Mouse (Mus musculus): ENCODE measurements at regions not wholly inside any gene's neighbourhood (a gene's known extent, or its start where the extent isn't known, plus 50 kb on each side); places are given as distances from the start of the nearest gene placed in this dataset.

DNA sequence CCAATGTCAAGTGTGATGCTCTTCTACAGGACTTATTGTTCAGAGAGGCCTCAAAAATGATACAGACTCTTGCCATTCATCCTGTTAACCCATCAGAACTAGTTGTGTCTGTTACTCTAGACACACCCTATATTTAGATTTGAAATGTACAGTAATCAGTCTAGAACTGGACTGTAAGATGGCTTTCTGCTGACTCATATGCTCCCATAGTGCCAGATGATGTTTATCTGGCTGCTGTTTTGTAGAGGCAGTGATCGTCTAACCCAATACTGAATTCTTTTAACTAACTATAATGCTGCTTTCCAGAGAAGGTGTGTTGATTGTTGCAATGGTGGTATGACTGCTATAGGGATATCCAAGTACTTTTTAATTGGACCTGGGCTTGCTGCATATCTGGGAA, 185.9 kb upstream of the Npsr1 start:
- Histone ChIP-seq H3K4me1 (ENCODE audit: control insufficient read depth, insufficient read depth, low read length) (no peaks in the 10 kb centered on the region), H3K27me3 (ENCODE audit: control insufficient read depth, insufficient read depth, low read length) (no peaks in the 10 kb centered on the region), H3K9me3 (ENCODE audit: control insufficient read depth, low read length) (no peaks in the 10 kb centered on the region), H3K4me3 (replicated peaks; ENCODE audit: low read depth, low read length) (no peak overlapping the region), H3K9ac (replicated peaks; ENCODE audit: low read length) (no peak overlapping the region), H3K36me3 (ENCODE audit: control insufficient read depth, insufficient read depth, low read length) (no peaks in the 10 kb centered on the region), H3K4me2 (ENCODE audit: low read length) (no peak overlapping the region), H3K27ac (replicated peaks; ENCODE audit: low read depth, low read length) (no peak overlapping the region)
- ATAC-seq (ENCODE audit: low FRiP score, low TSS enrichment) (no peak), DNase-seq (no peak)
- 94% methylated on average over 1 of the region's 1 CpGs for WGBS

DNA sequence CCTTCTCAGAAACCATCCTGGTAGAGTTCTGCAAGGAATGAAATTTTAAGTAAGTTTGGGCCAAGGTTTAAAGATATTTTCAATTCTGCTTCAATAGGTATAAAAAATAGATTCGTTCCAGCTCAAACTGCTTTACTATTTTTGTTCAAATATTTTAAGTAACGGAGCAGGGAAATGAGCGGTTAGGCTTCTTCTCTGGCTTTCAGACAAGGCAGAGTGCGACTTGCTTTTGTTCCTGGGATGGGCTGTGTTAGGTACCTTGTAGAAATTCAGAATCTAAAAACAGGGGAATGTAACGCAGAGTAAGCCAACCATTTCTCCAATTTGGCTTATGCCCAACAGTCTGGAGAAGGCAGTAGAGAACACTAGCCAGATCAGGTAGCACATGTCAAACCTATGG, 180.5 kb upstream of the Npsr1 start:
- no peak overlapping the region for H3K4me2 ChIP-seq (ENCODE audit: low read length)
- H3K9me3 ChIP-seq (ENCODE audit: control insufficient read depth, low read length) = no peaks in the 10 kb centered on the region
- DNase-seq (no peak), ATAC-seq (ENCODE audit: low FRiP score, low TSS enrichment) (no peak)
- H3K27me3 ChIP-seq (ENCODE audit: control insufficient read depth, insufficient read depth, low read length) = no peaks in the 10 kb centered on the region
- H3K36me3 ChIP-seq (ENCODE audit: control insufficient read depth, insufficient read depth, low read length) = no peaks in the 10 kb centered on the region
- H3K9ac ChIP-seq (replicated peaks; ENCODE audit: low read length) = no peak overlapping the region
- no peak overlapping the region for H3K4me3 ChIP-seq (replicated peaks; ENCODE audit: low read depth, low read length)
- H3K4me1 ChIP-seq (ENCODE audit: control insufficient read depth, insufficient read depth, low read length) = 0 out of 2 replicates have a peak, but pooled peaks cover 2% of the 10 kb centered on the region
- H3K27ac ChIP-seq (replicated peaks; ENCODE audit: low read depth, low read length) = no peak overlapping the region
- WGBS = 95% methylated on average over 5 of the region's 5 CpGs

DNA sequence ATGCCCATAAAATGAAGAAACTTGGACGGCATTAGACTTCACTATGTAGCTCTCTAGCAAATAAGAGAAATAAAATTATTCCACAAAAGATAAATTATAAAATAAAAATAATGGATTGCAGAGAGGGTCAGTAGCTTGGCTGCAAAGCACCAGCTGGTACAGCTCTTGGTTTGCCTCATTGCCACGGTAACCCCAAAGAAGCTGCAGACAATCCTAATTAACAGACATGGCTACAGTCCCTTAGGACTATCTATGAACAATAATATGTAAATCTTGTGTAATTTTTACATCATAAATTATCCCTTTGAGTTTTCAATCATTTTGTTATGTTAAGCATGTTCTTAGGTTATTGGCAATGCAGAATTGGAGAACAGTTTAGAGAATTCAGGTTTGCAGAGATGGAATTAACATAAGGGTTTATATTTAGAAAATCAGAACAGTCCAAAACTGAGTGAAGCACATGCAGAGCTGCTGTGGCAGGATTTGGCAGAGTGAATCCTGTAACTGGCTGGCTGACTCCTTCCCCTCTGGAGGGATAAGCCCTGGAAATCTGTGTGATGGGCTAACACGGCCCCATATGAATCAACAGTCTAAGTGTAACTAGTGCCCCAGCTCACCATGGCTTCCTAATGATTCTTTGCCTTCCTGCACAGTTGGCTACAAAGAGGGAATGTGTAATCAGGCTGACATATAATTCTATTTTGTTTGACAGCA, 178.4 kb upstream of the Npsr1 start:
- 52% methylated on average over 3 of the region's 3 CpGs for WGBS
- ATAC-seq (ENCODE audit: low FRiP score, low TSS enrichment) = peak; percentile 85
- 0 out of 2 replicates have a peak, but pooled peaks cover 2% of the 10 kb centered on the region for H3K4me1 ChIP-seq (ENCODE audit: control insufficient read depth, insufficient read depth, low read length)

DNA sequence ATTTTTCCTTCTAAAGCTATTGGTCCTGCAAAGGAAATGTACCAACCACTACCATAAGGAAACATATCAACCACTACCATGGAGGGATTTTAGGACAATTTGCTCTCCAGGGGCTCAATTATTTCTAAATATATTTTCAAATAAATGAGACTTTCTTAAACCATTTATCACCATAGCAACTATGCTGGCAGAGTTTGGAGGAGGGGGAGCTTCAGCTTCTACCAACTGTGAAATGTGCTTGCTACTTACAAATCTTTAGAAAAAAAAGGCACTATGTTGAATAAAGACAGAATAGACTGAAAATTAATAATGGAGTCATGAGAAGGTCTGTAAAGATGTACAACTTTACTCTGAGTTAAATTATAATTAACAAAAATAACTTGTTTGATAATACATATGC, 165.6 kb upstream of the Npsr1 start:
- no peak overlapping the region for H3K4me2 ChIP-seq (ENCODE audit: low read length)
- DNase-seq = peak; percentile 25
- no peak overlapping the region for H3K4me3 ChIP-seq (replicated peaks; ENCODE audit: low read depth, low read length)
- no peaks in the 10 kb centered on the region for H3K36me3 ChIP-seq (ENCODE audit: control insufficient read depth, insufficient read depth, low read length)
- H3K9me3 ChIP-seq (ENCODE audit: control insufficient read depth, low read length) = no peaks in the 10 kb centered on the region
- no peak overlapping the region for H3K27ac ChIP-seq (replicated peaks; ENCODE audit: low read depth, low read length)
- no peaks in the 10 kb centered on the region for H3K4me1 ChIP-seq (ENCODE audit: control insufficient read depth, insufficient read depth, low read length)
- no peaks in the 10 kb centered on the region for H3K27me3 ChIP-seq (ENCODE audit: control insufficient read depth, insufficient read depth, low read length)
- no peak for ATAC-seq (ENCODE audit: low FRiP score, low TSS enrichment)
- no peak overlapping the region for H3K9ac ChIP-seq (replicated peaks; ENCODE audit: low read length)

More for the DNA sequence above, 178.4 kb upstream of the Npsr1 start:
- DNase-seq = peak; percentile 51
- H3K27me3 ChIP-seq (ENCODE audit: control insufficient read depth, insufficient read depth, low read length) = no peaks in the 10 kb centered on the region
- H3K4me2 ChIP-seq (ENCODE audit: low read length) = no peak overlapping the region
- H3K9ac ChIP-seq (replicated peaks; ENCODE audit: low read length) = no peak overlapping the region
- no peak overlapping the region for H3K4me3 ChIP-seq (replicated peaks; ENCODE audit: low read depth, low read length)
- no peaks in the 10 kb centered on the region for H3K9me3 ChIP-seq (ENCODE audit: control insufficient read depth, low read length)
- H3K36me3 ChIP-seq (ENCODE audit: control insufficient read depth, insufficient read depth, low read length) = no peaks in the 10 kb centered on the region
- 0 out of 2 replicates have a peak overlapping the region, but pooled peaks have one; percentile 49 for H3K27ac ChIP-seq (replicated peaks; ENCODE audit: low read depth, low read length)

DNA sequence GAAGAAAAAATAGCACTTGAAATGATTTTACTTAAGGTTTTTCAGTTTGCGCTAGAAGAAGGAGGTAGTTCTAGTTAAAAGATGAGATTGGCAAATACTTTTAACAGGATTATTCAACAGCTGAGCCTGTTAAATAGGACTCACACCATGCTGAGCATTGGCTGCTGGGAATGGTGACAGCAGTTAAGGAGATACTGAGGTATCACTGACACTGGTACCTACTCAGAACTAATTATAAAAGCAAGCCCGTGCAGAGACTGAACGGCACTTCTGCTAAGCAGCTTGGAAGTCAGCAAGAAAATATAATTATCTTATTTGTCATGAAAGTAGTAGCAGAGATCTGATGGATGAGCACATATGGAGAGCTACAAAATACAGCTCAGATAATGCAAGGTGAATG, 163.5 kb upstream of the Npsr1 start:
- no peaks in the 10 kb centered on the region for H3K36me3 ChIP-seq (ENCODE audit: control insufficient read depth, insufficient read depth, low read length)
- no peak overlapping the region for H3K27ac ChIP-seq (replicated peaks; ENCODE audit: low read depth, low read length)
- no peak; the same call in 1 of the 2 replicates for ATAC-seq (ENCODE audit: low FRiP score, low TSS enrichment)
- DNase-seq = no peak
- no peaks in the 10 kb centered on the region for H3K9me3 ChIP-seq (ENCODE audit: control insufficient read depth, low read length)
- 71% methylated on average over 3 of the region's 3 CpGs for WGBS
- no peak overlapping the region for H3K4me3 ChIP-seq (replicated peaks; ENCODE audit: low read depth, low read length)
- H3K27me3 ChIP-seq (ENCODE audit: control insufficient read depth, insufficient read depth, low read length) = no peaks in the 10 kb centered on the region
- H3K4me2 ChIP-seq (ENCODE audit: low read length) = no peak overlapping the region
- H3K4me1 ChIP-seq (ENCODE audit: control insufficient read depth, insufficient read depth, low read length) = no peaks in the 10 kb centered on the region
- H3K9ac ChIP-seq (replicated peaks; ENCODE audit: low read length) = no peak overlapping the region

DNA sequence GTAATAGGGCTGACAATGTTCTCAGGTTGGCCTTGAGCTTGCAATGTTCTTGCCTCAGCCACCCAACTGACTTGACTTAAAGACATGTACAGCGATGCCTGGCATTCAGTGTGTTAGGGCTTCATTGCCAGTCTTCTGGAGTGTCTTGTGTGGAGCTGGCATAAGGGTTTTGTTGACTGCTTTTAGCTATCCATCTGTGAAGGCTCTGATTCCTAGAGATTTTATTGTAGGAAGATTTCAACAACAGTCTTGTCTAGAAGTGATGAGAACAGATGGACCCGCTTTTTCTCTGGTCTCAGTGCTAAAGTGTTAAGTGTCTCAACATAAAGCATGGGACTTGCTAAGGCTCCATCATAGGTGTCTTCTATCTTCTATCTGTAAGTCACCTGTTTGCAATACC, 145.3 kb upstream of the Npsr1 start:
- H3K4me1 ChIP-seq (ENCODE audit: control insufficient read depth, insufficient read depth, low read length) = no peaks in the 10 kb centered on the region
- H3K9ac ChIP-seq (replicated peaks; ENCODE audit: low read length) = no peak overlapping the region
- H3K4me2 ChIP-seq (ENCODE audit: low read length) = no peak overlapping the region
- H3K4me3 ChIP-seq (replicated peaks; ENCODE audit: low read depth, low read length) = no peak overlapping the region
- no peaks in the 10 kb centered on the region for H3K9me3 ChIP-seq (ENCODE audit: control insufficient read depth, low read length)
- H3K27me3 ChIP-seq (ENCODE audit: control insufficient read depth, insufficient read depth, low read length) = no peaks in the 10 kb centered on the region
- no peaks in the 10 kb centered on the region for H3K36me3 ChIP-seq (ENCODE audit: control insufficient read depth, insufficient read depth, low read length)
- ATAC-seq (ENCODE audit: low FRiP score, low TSS enrichment) (no peak), DNase-seq (no peak)
- H3K27ac ChIP-seq (replicated peaks; ENCODE audit: low read depth, low read length) = no peak overlapping the region
- 93% methylated on average over 2 of the region's 2 CpGs for WGBS

DNA sequence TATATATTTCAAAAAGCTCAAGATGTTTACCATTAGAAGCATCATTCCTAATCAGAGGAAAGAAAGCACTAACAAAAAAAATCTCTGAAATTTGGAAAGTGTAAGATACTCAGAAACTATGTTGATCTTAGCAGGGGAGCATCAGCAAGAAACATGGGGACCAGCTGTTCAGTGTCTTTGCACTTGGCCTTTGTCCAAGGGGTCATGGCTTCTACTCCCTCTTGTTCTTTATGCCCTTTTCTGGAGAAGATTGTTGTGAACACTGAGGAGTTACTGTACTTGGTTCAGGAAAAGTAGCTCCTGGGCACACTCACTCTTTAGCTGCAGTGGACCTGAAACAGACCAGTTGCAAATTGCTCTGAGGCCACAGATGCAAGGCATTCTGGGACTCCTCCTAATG, 141.2 kb upstream of the Npsr1 start:
- ATAC-seq (ENCODE audit: low FRiP score, low TSS enrichment) (no peak), DNase-seq (no peak)
- Histone ChIP-seq H3K9me3 (ENCODE audit: control insufficient read depth, low read length) (no peaks in the 10 kb centered on the region), H3K27ac (replicated peaks; ENCODE audit: low read depth, low read length) (no peak overlapping the region), H3K36me3 (ENCODE audit: control insufficient read depth, insufficient read depth, low read length) (no peaks in the 10 kb centered on the region), H3K4me1 (ENCODE audit: control insufficient read depth, insufficient read depth, low read length) (no peaks in the 10 kb centered on the region), H3K4me3 (replicated peaks; ENCODE audit: low read depth, low read length) (no peak overlapping the region), H3K4me2 (ENCODE audit: low read length) (no peak overlapping the region), H3K27me3 (ENCODE audit: control insufficient read depth, insufficient read depth, low read length) (no peaks in the 10 kb centered on the region), H3K9ac (replicated peaks; ENCODE audit: low read length) (no peak overlapping the region)

DNA sequence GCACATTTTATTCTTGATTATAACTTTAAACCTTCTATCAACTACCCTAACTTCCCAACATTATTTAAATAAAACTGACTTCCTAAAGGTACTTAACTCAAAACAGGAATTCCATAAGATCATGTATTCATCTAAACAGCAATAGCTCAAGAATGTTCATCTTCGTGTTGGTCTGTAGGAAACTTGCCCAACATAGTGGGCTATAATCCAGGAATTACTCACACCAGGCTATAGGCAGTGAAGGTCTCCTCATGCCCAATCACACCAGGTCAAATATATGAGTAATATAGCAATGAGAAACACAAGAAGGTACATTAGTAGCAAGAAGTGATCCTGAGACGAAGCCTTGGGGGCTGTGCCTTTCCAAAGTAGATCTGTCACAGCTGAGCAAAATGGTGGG, 128.1 kb upstream of the Npsr1 start:
- H3K27ac ChIP-seq (replicated peaks; ENCODE audit: low read depth, low read length) = no peak overlapping the region
- no peak for ATAC-seq (ENCODE audit: low FRiP score, low TSS enrichment)

DNA sequence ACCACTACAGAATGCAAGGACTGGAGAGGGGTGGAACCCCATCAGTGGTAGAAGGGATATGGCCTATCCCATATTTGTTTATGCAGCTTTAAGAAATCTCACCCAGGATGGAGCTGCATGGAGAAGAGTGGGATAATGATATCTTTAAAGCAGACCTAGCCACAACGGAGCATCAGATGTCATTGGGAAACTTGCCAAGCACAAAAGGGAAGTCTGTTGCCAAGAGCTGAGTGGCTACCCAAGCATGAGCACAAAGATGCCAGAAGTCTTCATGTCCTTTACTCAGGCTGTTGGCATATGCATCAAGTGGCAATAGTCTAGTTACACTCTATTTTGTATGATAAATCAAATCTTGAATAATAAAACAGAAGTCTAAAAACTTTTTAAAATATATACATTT, 124.6 kb upstream of the Npsr1 start:
- WGBS = 63% methylated on average over 1 of the region's 1 CpGs
- H3K9ac ChIP-seq (replicated peaks; ENCODE audit: low read length) = no peak overlapping the region

More for the DNA sequence above, 128.1 kb upstream of the Npsr1 start:
- no peaks in the 10 kb centered on the region for H3K36me3 ChIP-seq (ENCODE audit: control insufficient read depth, insufficient read depth, low read length)
- no peak overlapping the region for H3K4me3 ChIP-seq (replicated peaks; ENCODE audit: low read depth, low read length)
- H3K4me2 ChIP-seq (ENCODE audit: low read length) = no peak overlapping the region
- DNase-seq = no peak
- WGBS = 86% methylated on average over 2 of the region's 2 CpGs
- no peak overlapping the region for H3K9ac ChIP-seq (replicated peaks; ENCODE audit: low read length)
- no peaks in the 10 kb centered on the region for H3K9me3 ChIP-seq (ENCODE audit: control insufficient read depth, low read length)
- H3K4me1 ChIP-seq (ENCODE audit: control insufficient read depth, insufficient read depth, low read length) = no peaks in the 10 kb centered on the region
- no peaks in the 10 kb centered on the region for H3K27me3 ChIP-seq (ENCODE audit: control insufficient read depth, insufficient read depth, low read length)

More for the DNA sequence above, 124.6 kb upstream of the Npsr1 start:
- no peak for DNase-seq
- Histone ChIP-seq H3K27me3 (ENCODE audit: control insufficient read depth, insufficient read depth, low read length) (no peaks in the 10 kb centered on the region), H3K27ac (replicated peaks; ENCODE audit: low read depth, low read length) (no peak overlapping the region), H3K4me3 (replicated peaks; ENCODE audit: low read depth, low read length) (no peak overlapping the region), H3K9me3 (ENCODE audit: control insufficient read depth, low read length) (no peaks in the 10 kb centered on the region), H3K36me3 (ENCODE audit: control insufficient read depth, insufficient read depth, low read length) (no peaks in the 10 kb centered on the region), H3K4me1 (ENCODE audit: control insufficient read depth, insufficient read depth, low read length) (no peaks in the 10 kb centered on the region), H3K4me2 (ENCODE audit: low read length) (no peak overlapping the region)
- ATAC-seq (ENCODE audit: low FRiP score, low TSS enrichment) = no peak

Measured in midbrain, embryonic 14.5 days (tissue).